Mouse (Mus musculus) neural tube, embryonic 13.5 days (tissue): ENCODE measurements around the gene Emsy. TPM values are rescaled to one million over a fixed set of nuclear protein-coding genes. Genes with fewer than 3 reads are reported as not detected.

Source experiments
- ATAC-seq: fragments of 200-750 bp; cut with Nextera tagmentation; 2 replicates; pipeline ENCODE4 v1.8.0; 2017; ENCODE audit warnings: low read depth, mild to moderate bottlenecking, moderate TSS enrichment, moderate library complexity
- H3K27ac ChIP-seq: fragments of 300-500 bp; sonication (generic); replicated peaks from 2 replicates; pipeline ENCODE4 v1.5.1; 2015; ENCODE audit warnings: moderate library complexity, mild to moderate bottlenecking, inconsistent platforms
- H3K27me3 ChIP-seq: fragments of 300-500 bp; sonication (generic); 2 replicates; pipeline ENCODE4 v1.6.1; 2015; ENCODE audit warnings: mild to moderate bottlenecking, inconsistent platforms
- H3K36me3 ChIP-seq: fragments of 300-500 bp; sonication (generic); 2 replicates; pipeline ENCODE4 v1.6.1; 2015; ENCODE audit warnings: mild to moderate bottlenecking, inconsistent platforms
- H3K4me1 ChIP-seq: fragments of 300-500 bp; sonication (generic); replicated peaks from 2 replicates; pipeline ENCODE4 v1.6.1; 2015; ENCODE audit warnings: inconsistent platforms
- H3K4me2 ChIP-seq: fragments of 300-500 bp; sonication (generic); 2 replicates; pipeline ENCODE4 v1.6.1; 2015; ENCODE audit warnings: inconsistent platforms, mild to moderate bottlenecking, moderate library complexity
- H3K4me3 ChIP-seq: fragments of 300-500 bp; sonication (generic); 2 replicates; pipeline ENCODE4 v1.5.1; 2015; ENCODE audit warnings: mild to moderate bottlenecking, inconsistent platforms
- H3K9ac ChIP-seq: fragments of 300-500 bp; sonication (generic); 2 replicates; pipeline ENCODE4 v1.6.1; 2015; ENCODE audit warnings: moderate library complexity, mild to moderate bottlenecking, inconsistent platforms
- H3K9me3 ChIP-seq: fragments of 300-500 bp; sonication (generic); 2 replicates; pipeline ENCODE4 v1.6.1; 2016; ENCODE audit warnings: inconsistent platforms
- WGBS: fragments of 180-500 bp; shearing (Covaris S2); methylation state at CpG from one replicate; pipeline ENCODE4 v1.1.7; 2015; 5-methylcytosine and 5-hydroxymethylcytosine counted together
- polyA plus RNA-seq: library from polyadenylated mRNA; unstranded; fragments of >200 nt; fragmentation: Nextera tagmentation; extraction: Ambion mirVana; gene quantifications from 2 replicates; pipeline ENCODE4 v1.2.1, GENCODE M21; 2015

Emsy gene
- 35.1 and 35.2 TPM in 2 replicates for polyA plus RNA-seq

DNA sequence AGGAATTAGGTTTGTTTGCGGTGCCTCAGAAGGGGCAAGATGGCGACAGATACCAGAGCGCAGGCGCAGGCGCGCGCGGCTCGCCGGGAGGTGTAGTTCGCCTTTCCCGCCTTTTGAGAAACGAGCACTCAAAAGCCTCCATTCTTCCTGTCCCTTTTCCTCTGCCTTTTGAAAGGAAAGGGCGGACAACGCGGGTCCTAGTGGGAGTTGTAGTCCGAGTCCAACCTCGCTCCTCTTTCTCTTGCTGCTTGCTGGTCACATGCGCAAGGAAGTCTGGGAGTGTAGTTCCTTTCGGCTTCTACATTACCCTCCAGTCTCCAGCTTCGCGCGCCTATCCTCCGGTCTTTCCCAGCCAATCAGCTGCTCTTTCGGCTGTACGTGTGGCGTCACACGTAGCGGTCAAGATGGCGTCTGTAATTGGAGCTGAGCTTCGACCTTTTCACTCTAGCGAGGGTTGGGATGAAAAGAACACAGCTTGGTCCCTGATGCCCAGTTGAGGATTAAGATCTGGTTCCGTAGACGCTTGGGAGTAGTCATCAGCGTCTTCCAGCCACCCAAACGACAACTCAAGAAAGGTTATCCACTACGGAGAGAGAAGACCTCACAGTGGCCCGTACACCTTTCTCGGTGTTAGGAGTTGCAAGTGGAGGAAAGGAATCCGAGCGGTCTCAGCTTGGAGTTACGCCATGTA lies at the start of gene Emsy:
Gene Emsy, minus strand, starts transcription at position 253 of the 691 bp plus-strand sequence.
- no peaks in the 10 kb centered on the region for H3K9me3 ChIP-seq
- H3K27ac ChIP-seq, result peak within 1 kb of the TSS; percentile 96
- peaks cover 20% of the 10 kb centered on the region for H3K36me3 ChIP-seq
- H3K9ac ChIP-seq, result peak within 1 kb of the TSS; percentile 91
- H3K4me1 ChIP-seq, result peaks cover 44% of the 10 kb centered on the region
- peak; percentile 96 for ATAC-seq
- WGBS, result under 1% methylated on average over 42 of the region's 42 CpGs
- peak within 1 kb of the TSS; percentile 79 for H3K4me2 ChIP-seq
- H3K4me3 ChIP-seq, result peak within 1 kb of the TSS; percentile 93
- H3K27me3 ChIP-seq, result no peaks in the 10 kb centered on the region

DNA sequence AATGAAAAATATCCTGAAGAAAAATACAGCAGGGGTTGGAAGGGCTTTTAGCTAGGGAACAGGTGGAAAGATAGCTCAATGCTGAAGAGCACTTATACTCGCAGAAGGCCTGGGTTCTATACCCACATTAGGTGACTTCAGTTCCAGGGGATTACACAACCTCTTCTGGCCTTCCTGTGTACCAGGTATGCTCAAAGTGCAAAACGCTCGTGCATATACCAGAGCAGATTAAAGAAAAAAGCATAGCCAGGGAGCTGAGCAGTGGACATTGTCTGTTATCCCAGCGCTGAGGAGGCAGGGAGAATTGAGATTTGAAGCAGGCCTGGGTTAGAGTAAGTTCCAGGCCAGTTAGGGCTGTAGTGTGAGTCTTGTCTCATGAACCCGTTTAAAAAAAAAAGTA lies 47.7 kb upstream of the Emsy start:
- H3K9ac ChIP-seq, result peak overlapping the region; percentile 94
- no peaks in the 10 kb centered on the region for H3K27me3 ChIP-seq

DNA sequence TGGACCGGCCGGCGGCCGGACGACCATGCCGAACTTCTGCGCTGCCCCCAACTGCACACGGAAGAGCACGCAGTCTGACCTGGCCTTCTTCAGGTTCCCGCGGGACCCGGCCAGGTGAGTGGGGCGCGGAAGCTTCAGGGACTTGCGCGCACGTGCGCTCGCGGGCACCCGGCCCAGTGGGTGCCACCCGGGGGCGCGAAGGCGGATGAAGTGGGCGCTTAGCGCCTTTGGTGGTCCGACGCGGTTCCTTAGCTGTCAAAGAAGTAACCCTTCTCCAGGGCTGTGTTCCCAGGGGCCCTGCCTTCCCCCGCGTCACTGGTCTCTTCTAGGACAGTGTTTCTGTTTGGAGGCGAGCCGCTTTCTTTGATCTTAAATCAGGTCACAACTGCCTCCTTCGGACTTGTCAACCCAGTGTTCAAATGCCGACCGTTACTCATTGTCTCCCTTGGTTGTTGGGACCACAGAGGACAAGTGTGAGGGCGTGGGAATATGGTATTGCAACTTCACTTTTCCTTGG lies 46.8 kb upstream of the Emsy start:
- Histone ChIP-seq H3K4me3 (peak overlapping the region; percentile 93), H3K4me2 (peak overlapping the region; percentile 85), H3K9ac (peak overlapping the region; percentile 94), H3K27ac (peak overlapping the region; percentile 87), H3K4me1 (peaks cover 32% of the 10 kb centered on the region), H3K36me3 (no peaks in the 10 kb centered on the region), H3K27me3 (no peaks in the 10 kb centered on the region), H3K9me3 (no peaks in the 10 kb centered on the region)
- peak; percentile 60 for ATAC-seq
- WGBS, result 0% methylated on average over 36 of the region's 38 CpGs

More for the DNA sequence above, 47.7 kb upstream of the Emsy start:
- H3K4me1 ChIP-seq, result peaks cover 32% of the 10 kb centered on the region
- H3K4me2 ChIP-seq, result peak overlapping the region; percentile 85
- peak overlapping the region; percentile 93 for H3K4me3 ChIP-seq
- no peak for ATAC-seq
- no peaks in the 10 kb centered on the region for H3K36me3 ChIP-seq
- no peaks in the 10 kb centered on the region for H3K9me3 ChIP-seq
- 66% methylated on average over 5 of the region's 5 CpGs for WGBS
- H3K27ac ChIP-seq, result no peak overlapping the region

DNA sequence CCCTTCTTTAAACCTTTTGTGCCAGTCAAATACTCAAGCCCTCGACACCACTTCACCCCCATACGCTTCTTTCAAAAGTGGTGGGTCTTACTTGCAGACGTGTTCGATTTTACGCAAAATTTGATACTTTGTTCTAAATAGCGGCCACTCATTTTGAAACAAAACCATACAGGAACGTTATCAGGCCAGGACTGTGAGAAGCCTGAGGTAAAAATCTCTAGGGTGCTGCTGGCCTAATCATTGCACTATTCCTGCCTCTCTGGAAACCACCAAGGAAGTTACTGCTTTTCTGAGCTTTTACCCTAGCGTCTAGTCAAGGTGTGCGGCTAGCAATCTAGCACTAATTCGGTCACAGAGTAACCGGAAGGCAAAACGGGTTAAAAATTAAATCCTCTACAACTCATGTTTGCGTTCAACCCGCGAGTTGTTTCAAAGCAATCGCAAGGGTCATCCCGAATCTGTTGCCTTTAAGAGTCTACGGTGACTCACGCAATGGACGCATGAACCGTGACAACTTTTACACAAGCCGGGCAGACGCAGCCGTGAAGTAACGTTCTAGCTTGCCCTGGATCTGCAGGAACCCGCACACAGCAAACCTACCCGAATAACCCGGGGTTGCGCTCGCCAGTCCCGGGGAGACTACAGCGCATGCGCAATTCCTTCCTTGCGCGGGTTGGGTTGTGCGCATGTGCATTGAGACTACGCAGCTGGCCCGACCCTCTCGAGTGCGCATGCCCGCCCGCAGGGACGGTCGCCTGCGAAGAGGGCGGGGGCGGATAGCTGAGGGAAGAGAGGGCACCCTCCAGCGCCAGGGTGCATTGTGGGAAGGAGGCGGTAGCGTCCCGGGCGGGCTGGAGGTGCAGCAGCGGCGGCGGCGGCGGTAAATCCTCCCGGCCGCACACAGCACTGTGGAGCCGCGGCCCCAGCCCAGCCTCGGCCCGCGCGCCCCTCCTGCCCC lies 46.0 kb upstream of the Emsy start, which contains the start of gene Thap12:
Gene Thap12, plus strand, starts transcription at position 821 of the 958 bp plus-strand sequence.
- ATAC-seq, result peak; percentile 99
- Histone ChIP-seq H3K4me3 (peak within 1 kb of the TSS; percentile 93), H3K9me3 (no peaks in the 10 kb centered on the region), H3K36me3 (no peaks in the 10 kb centered on the region), H3K27me3 (no peaks in the 10 kb centered on the region), H3K4me2 (peak within 1 kb of the TSS; percentile 85), H3K9ac (peak within 1 kb of the TSS; percentile 94), H3K27ac (peak within 1 kb of the TSS; percentile 87), H3K4me1 (peaks cover 32% of the 10 kb centered on the region)
- WGBS, result 3% methylated on average over 60 of the region's 65 CpGs

DNA sequence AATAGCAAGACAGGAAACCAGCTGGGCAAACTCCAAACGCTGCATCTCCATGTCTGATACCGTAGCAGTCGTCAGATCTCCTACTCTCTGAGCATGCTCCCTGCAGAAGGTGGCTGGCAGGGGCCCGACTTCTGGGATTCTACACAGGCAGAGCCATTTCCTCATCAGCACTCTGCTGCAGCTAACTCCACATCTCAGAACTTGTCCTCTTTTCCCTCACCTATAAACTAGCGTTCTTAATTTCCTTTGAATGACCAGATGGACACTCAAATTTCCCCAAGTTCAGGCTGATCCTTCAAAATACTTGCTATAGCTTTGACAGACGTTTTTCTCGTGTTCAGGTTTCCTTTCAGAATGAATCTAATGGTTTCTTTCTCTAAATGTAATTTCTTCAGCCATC lies 45.2 kb upstream of the Emsy start:
- WGBS, result 65% methylated on average over 7 of the region's 7 CpGs
- no peak overlapping the region for H3K27ac ChIP-seq
- H3K4me3 ChIP-seq, result peak overlapping the region; percentile 93
- H3K27me3 ChIP-seq, result no peaks in the 10 kb centered on the region
- H3K4me1 ChIP-seq, result peaks cover 32% of the 10 kb centered on the region
- peak overlapping the region; percentile 76 for H3K9ac ChIP-seq
- no peaks in the 10 kb centered on the region for H3K36me3 ChIP-seq
- no peak for ATAC-seq
- H3K4me2 ChIP-seq, result peak overlapping the region; percentile 73
- H3K9me3 ChIP-seq, result no peaks in the 10 kb centered on the region

DNA sequence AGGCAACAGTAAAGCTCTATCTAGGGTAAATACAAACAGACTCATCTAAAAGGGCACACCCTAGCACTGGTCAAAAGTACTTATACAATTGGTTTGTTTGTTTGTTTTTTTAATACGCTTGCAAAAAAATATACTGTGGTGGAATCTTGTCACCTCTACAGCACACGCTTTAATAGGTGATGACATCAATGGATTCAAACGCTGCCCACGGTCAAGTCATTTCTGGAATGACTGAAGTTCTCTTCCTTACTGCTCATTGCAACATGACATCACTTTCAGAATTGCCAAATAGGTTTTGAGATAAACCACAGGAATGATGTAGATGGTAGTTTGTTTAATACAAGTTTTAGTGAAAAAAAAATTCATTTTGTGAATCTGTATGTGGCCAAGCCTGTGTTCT lies 42.0 kb upstream of the Emsy start:
- peaks cover 12% of the 10 kb centered on the region for H3K4me1 ChIP-seq
- H3K4me2 ChIP-seq, result no peak overlapping the region
- no peak overlapping the region for H3K9ac ChIP-seq
- H3K9me3 ChIP-seq, result no peaks in the 10 kb centered on the region
- no peaks in the 10 kb centered on the region for H3K36me3 ChIP-seq
- no peaks in the 10 kb centered on the region for H3K27me3 ChIP-seq
- ATAC-seq, result no peak
- H3K4me3 ChIP-seq, result no peak overlapping the region
- no peak overlapping the region for H3K27ac ChIP-seq
- 92% methylated on average over 4 of the region's 4 CpGs for WGBS

DNA sequence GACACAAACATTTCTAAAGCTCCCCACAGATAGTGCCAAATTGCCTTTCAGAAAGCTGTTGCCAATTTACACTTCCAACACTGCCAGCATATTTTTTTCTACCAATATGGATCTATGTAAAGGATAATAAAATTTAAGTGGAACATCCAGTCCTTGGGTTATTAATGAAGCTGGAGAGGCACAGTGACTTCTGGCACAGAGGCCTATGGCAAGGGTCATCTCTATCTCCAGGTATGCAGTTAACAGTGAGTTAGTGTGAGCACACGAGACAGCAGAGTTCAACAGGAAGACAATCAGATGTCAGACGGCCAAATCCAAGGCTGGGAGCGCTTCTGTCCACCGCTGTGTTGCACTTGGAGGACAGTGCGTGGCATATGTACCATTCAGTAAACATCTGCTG lies 41.5 kb upstream of the Emsy start:
- no peaks in the 10 kb centered on the region for H3K36me3 ChIP-seq
- 65% methylated on average over 5 of the region's 5 CpGs for WGBS

DNA sequence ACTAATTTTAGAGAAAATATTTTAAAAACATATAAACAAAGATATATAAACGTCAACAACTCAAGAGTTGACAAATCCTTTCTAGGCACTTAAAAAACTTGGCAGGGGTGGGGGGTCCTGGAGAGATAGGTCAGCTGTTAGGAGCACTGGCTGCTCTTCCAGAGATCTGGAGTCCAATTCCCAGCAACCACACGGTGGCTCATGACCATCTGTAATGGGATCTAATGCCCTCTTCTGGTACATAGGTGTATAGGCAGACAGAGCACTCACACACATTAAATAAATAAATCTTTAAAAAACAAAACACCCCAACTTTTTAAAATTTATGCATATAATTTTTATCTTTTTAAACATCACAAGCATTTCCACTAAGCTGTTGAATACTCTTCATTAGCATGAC lies 40.9 kb upstream of the Emsy start:
- Histone ChIP-seq H3K4me1 (peaks cover 17% of the 10 kb centered on the region), H3K9me3 (no peaks in the 10 kb centered on the region), H3K36me3 (no peaks in the 10 kb centered on the region), H3K27me3 (no peaks in the 10 kb centered on the region), H3K4me2 (no peak overlapping the region), H3K9ac (no peak overlapping the region), H3K4me3 (no peak overlapping the region), H3K27ac (no peak overlapping the region)
- ATAC-seq, result no peak
- WGBS, result 10% methylated on average over 2 of the region's 2 CpGs

More for the DNA sequence above, 41.5 kb upstream of the Emsy start:
- Histone ChIP-seq H3K4me2 (no peak overlapping the region), H3K4me1 (peaks cover 14% of the 10 kb centered on the region), H3K27ac (no peak overlapping the region), H3K4me3 (no peak overlapping the region), H3K27me3 (no peaks in the 10 kb centered on the region), H3K9ac (no peak overlapping the region), H3K9me3 (no peaks in the 10 kb centered on the region)
- no peak for ATAC-seq

DNA sequence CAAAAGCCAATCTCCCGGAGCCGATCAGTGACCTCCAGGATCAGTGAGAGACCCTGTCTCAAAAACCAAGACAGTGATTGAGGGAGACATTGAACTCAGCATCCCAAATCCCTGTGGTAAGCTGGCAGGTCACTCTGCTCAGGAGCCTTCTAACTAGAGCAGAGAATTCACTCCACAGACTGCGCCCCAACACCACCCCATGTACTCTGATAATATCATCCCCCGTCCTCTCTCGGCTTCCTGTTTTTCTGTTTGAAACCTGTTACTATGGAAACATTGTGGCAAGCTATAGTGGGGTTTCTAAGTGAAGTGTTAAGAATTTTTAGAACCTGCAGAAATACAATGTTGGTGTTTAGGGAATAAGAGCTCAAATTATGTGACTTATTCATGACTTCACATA lies 37.5 kb upstream of the Emsy start:
- ATAC-seq, result no peak
- Histone ChIP-seq H3K4me2 (no peak overlapping the region), H3K36me3 (no peaks in the 10 kb centered on the region), H3K9me3 (no peaks in the 10 kb centered on the region), H3K4me3 (no peak overlapping the region), H3K27me3 (no peaks in the 10 kb centered on the region), H3K27ac (no peak overlapping the region), H3K4me1 (peaks cover 6% of the 10 kb centered on the region), H3K9ac (no peak overlapping the region)
- 74% methylated on average over 5 of the region's 5 CpGs for WGBS

DNA sequence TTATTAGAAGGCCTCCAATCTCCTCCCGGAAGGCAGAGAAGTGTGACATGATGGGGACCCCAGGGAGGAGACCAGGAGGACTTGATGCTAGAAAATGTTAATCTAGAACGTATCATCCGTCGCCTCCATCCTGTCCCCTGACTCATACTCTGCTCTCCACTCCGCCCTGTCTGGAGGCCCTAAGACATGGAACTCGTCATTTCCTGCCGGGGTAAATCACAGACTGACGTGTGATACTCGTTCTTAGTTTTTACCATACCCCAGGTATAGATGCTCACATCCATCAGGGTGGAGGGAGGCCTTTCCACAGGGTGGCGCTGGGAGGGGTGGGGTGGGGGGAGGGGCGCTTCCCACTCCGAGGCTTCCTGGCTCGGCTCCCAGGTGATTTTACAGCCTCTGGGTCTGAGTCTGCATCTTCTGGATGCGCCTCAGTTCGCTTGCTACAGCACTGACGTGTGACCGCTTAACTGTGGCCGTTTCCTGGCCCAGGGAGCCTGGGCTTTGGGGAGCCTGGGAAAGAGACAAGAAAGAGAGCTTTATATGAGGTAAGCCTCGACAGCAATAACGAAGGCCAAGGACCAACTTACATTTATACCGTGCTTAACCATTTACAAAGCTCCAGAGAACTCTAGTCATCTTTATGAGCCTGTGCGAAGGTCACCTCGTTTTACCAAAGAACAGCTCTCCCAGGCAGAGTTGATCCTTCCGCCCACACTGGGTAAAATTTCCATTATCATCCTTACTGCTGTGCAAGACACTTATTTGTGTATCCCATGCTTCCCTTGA lies 36.4 kb upstream of the Emsy start:
- H3K9me3 ChIP-seq, result no peaks in the 10 kb centered on the region
- 41% methylated on average over 24 of the region's 24 CpGs for WGBS
- peak overlapping the region; percentile 10; the same call in 1 of the 2 replicates for H3K4me2 ChIP-seq
- H3K4me3 ChIP-seq, result no peak overlapping the region
- H3K9ac ChIP-seq, result no peak overlapping the region
- no peak overlapping the region for H3K27ac ChIP-seq
- no peaks in the 10 kb centered on the region for H3K36me3 ChIP-seq
- H3K4me1 ChIP-seq, result peaks cover 6% of the 10 kb centered on the region
- H3K27me3 ChIP-seq, result no peaks in the 10 kb centered on the region
- no peak for ATAC-seq

DNA sequence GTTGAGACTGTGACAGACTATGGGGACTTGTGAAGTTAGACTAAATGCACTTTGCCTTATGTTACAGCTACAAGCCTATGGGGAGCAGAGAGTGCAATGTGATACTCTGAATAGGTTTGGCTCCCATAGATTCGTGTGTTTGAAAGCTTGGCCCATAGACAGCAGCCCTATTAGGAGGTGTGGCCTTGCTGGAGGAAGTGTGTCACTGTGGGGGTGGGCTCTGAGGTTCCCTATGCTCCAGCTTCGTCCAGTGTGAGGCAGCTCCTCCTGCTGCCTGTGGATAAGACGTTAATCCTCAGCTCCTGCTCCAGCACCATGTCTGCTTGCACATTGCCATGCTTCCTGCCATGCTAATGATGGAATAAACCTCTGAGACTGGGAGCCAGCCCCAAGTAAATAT lies 34.2 kb upstream of the Emsy start:
- no peak overlapping the region for H3K27ac ChIP-seq
- H3K36me3 ChIP-seq, result no peaks in the 10 kb centered on the region
- no peaks in the 10 kb centered on the region for H3K27me3 ChIP-seq
- 15% methylated on average over 3 of the region's 3 CpGs for WGBS
- no peak overlapping the region for H3K4me3 ChIP-seq
- H3K4me2 ChIP-seq, result no peak overlapping the region
- H3K9me3 ChIP-seq, result no peaks in the 10 kb centered on the region
- no peak overlapping the region for H3K9ac ChIP-seq
- H3K4me1 ChIP-seq, result peaks cover 6% of the 10 kb centered on the region
- ATAC-seq, result no peak
